Mouse (Mus musculus) thymus, postnatal 10 days (tissue): ENCODE results near the gene Map2.

Experiments used
- DNase-seq, 2 experiments: peaks; one replicate each; pipeline ENCODE4 v3.0.0; 2021; ENCODE audit warnings: low spot score in 2 of 2

Gene Map2

DNA sequence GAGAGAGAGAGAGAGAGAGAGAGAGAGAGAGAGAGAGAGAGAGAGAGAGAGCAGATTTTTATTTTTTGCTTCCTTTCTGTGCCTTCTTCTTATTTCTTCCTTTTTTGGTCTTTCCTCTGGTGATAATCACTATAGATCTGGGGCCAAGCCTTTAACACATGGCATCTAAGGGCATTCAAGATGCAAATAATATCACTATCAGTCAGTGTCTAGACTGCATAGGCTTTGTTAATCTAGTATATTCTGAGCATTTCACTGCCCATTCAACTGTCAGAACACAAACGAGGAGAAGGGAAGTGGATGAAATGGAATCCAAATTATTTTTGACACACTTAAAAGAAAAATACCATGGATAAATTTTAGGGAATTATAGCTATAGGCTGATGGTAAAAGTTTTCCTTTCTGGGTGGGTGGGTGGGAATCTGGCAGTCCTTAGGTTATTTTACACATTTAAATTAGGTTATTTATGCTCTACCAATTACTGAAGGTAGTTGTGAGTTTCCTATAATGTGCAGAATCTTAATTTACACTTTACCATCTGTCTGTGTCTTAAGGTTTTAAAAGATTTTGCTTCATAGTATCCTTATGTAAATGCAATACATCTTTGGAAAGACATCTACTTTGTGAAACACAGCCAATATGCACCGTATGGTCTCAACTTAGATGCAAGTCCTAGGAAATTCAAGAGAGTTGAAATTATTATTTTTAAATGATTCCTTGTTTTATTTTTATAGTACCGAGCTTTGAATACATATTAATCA, 117.2 kb downstream of the Map2 start:
- no peak for DNase-seq

DNA sequence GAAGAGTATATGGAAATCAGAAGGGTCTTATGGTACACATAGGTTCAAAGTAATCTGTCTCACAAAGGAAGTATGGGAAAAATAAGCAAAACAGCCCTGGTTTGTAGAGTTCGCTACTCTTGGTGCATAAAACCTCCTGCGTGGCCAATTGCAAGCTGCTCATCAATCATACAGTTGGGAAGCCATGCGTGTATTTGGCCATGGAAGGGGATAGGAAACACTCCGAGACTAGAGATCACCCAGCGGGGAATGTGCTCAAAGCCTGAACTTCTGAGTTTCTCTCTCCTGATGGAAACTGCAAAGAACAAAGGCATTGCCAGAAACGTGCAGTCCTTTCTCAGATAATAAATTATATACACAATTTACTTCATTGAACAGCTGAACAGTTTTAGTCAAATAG, 124.3 kb downstream of the Map2 start:
- no peak for DNase-seq

DNA sequence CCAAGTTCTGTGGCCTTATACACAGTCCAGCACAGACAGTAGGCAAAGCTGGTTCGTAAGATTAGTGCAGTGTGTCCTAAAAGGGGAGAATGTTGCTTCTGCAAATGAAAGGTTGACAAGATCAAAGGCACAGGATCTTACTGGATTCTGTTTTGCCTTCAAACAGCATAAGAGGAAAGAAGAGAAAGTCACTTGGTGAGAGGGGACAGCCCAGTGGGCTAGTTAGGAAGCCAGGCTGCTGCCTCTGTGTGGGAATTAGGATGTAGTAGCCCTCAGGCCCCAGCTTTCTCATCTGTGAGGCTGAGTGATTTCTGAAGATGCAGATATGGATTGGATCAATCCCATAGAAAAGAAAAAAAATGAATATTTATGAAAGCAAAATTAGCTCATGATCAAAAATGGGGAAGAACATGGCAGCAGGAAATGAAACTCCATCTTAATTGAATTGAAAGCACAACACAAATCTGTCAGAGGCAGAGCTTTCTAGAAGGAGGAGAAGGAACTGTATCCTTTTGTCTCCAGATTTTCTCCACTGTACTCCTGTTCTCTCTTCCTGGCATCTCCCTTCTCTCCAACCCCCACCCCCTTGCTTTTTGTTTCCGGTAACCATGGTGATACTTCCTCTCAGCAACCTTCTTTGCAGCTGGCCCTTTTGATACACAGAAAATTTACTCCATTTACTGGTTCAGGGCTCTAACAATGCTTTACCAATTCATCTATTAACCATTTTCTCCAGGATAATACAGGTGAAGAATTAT, 145.5 kb downstream of the Map2 start:
- no peak for DNase-seq

DNA sequence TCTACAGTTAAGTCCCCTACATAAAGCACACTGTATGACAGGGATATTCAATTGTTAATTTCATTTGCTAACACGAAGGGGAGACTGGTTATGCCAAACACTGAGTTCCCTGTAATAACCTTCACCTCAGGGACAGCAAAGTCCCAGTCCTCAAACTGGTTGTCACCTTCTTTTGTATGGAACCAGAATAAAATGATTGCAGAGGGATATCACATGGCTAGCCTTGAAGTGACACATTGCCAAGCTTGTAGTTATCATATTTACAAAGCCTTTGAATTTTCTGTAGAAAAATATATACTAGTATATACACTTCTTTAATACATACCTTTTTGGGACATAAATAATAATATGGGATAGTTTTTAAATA, 146.0 kb downstream of the Map2 start:
- no peak for DNase-seq

DNA sequence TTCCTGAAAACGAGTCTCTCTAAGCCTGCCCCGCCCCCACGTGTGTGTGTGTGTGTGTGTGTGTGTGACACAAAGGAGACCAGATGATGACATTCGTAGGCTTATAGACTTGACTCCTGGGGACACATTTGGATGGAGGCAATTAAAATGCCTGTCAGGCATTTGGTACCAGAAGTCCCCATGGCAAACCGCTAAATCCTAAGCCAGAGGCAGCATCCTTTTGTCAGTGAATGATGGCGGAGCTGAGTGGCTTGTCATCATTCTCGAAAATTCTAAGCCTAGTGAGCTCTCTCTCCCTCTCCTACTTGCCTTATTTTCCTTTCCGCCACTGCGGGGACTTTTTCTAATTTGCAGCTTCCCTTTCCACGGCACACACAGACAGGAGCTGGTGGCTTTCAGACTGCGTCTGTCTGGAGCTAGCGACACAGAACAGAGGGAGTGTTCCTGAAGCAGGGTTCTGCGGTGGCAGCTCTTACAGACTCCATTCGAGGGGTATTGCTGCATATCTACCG, 146.6 kb downstream of the Map2 start:
- DNase-seq, result no peak

DNA sequence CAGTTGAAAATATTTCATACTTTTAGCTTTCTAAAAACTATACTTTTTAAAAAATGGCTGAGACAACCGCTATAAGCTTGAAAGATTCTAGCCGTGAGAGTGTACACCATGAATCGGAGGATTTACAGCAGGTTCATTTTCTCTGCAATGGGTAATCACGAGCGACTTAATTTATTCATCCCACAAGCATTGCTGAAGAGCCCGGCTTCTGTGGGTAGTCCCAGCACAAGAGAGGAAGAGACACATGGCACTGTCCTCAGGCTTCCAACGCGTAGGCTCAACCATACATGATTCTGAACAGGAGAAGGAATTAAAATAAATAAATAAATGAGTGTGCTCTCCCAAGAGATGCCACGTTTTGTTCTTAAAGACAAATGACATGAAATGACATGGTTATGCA, 148.4 kb downstream of the Map2 start:
- DNase-seq, result no peak

DNA sequence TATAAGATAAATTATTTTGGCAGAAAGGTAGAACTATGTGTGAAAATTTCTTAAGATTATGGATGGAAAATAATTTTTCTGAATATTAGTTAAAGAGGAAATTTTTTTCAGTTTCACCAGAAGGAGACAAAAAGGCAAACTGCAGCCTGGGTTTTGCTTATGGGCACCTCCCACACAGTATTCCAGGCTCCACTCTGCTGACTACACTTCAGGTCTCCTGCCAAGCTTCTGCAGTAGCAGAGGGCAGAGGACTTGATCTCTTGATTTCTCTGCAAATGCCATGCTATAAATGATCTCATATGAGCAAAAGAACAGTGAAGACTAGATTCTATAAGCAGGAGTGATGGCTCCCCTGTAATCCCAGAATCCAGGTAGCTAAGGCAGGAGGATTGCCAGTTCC, 149.9 kb downstream of the Map2 start:
- DNase-seq, result no peak

DNA sequence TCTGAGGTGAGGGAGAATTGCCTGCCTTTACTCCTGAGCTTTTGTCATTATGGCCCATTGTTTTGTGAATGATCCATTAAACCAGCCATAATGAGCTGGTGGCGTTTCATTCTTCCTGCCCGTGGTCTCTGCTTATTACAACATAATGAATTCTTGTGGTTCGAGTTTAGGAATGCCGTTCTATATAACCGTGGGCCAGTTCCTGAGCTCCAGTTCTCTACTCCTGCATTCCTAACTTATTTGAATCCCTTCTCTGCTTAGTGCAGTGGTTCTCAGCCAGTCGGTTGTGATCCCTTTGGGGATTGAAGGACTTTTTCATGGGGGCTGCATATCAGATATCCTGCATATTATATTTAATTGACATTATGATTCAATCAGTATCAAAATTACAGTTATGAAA, 153.9 kb downstream of the Map2 start:
- DNase-seq, result no peak

DNA sequence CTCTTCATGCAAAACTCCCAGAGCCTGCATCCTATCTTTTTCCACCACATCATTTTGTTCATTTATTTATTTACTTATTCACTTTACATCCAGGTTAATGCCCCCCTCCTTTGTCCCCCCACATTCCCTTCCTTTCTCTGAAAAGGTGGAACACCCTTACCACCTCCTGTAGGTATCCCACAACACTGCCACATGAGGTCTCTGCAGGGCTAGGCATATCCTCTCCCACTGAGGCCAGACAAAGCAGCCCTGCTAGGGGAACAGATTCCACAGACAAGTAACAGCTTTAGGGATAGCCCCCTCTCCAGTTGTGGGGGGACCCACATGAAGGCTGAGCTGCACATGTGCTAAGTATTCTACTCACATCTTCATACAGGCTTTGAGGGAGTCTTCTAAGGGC, 154.5 kb downstream of the Map2 start:
- no peak for DNase-seq

DNA sequence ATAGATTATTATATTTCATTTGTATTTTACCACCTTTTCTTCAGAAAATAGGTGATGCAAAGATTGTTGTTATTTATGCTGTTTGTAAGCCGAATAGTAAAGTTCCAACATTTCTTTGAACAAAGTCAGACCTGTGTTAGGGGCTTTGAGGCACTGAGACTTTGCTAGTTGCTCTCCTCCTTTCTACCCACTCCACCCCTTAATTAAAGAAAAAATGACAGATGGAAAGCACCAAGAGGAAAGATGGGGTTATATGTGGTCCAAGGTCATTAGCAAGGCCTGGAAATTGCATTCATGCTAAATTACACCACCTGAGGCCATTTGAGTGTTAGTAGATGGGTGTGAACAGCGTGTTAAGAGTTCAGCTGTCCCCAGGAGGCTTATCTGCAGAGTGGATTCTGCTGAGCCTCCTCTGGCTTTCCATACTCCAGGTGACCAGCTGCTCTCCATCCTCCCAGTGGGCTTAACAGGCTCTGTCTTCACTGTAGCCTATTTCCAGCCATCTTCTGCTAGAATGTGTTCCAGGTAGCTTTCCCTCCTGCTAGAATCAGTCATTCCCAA, 160.7 kb downstream of the Map2 start:
- DNase-seq, result no peak

DNA sequence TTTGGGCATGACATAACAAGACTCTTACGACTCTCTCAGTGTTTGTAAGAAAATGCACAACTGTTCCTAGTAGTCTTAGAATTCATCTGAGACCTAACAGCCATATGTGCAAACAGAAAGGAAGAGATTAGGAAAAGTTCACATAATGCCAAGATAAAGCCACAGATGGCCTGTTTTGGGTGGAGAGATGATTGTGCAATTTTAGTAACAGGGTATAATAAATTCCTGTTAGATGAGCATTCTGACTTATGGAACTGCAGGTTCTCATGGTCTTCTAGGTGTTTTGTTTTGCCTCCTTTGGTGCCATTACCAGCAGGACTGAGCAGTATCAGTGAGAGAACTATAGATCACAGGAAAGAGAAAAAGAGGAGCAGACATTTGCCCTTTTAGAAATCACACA, 164.1 kb downstream of the Map2 start:
- no peak for DNase-seq

DNA sequence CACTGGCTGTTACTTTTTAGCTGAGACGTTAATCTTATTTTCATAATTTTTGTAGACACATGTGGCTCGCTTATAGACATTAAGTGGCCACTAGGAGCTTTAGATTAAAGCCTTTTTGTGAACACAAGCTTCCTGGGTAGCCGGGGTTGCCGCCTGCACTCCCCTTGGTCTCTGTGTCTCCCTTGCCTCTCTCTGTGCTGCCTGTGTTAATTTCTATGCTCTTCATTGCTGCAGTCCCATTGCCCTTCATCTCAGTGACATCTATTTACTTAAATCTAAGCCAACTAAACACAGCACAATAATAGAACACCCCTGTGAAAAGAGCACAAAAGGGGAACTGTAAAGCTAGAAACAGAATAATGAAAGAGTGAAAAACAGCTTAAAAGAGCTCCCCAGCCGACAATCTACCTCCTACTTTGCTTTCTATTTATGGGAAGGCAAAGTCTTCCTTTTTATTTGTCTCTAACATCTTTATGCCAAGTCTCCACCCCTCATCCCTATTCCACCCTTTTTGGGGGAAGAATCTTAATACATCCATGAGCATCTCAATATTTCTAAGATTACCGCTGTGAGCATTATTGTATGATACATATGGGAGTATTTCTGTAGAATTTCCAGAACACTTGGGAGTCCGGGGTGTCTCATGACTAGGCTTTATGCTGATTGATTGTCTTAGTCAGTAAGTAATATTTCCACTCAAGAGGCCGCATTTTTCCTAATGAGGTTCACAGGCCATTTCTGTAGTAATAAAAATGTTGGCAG, 173.5 kb downstream of the Map2 start:
- DNase-seq, result no peak

DNA sequence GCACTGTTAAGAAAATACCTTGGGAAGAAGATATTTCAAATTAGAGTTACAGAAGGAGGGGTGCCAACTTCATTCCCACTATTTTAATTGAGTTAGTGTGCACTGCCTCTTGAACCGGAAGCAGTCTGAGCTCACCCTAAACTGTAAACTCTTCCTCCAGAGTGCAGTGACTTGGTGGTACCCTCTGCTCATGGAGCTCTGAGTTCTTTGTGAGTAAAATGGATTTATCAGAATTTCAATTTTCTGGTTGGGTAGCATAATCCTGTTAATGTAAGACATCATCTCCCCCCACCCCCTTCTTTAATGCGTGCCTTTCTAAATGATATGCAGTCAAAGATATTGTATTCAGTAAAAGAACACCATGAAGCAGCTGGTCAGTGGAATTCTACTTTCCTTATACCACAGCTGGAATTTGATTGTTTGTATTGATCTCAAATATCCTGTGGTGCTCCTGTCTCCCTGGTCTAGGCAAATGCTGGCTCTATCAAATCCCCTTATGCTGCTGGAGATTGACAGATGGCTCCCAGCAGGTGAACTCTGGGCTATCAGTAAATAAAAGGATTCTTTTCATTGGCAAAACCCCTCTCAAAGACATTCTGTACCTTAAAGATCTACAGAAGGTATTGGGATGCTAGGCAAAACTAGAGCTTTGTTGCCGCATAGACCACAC, 174.2 kb downstream of the Map2 start:
- no peak for DNase-seq

DNA sequence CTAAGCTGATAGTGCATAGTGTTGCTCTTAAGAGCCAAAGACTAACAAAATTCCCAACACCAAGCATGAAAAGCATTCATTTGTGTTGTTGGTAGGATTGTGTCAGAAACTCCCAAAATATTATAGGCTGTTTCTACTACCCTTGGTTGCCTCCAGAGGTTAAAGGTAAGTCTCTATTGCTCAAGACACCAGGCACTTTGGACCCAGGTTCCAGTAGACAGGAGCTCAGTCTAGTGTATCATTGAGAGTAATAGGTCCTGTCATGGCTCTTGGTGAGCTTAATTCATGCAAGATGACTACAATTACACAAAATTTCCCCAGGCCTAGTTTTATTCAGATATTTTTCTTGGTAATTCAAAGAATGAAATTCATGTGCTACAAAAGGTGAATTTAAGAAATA, 176.3 kb downstream of the Map2 start:
- no peak for DNase-seq

DNA sequence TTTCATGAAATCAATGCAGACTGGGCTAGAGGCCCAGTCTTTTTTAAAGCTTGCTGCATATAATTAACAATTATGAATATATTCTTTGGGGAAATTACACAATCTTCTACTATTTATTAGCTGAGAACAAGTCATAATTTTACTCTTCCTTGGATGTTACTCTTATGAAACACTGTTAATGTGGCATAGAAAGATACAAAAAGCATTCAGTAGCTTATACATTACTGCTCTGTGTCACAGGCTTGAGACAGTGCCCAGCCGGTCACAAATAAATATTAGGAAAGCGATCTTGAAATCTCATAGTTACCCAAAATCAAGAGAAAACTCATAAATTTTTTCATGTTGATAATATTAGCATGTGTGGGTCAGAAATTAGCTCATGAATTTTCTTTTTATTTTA, 186.7 kb downstream of the Map2 start:
- DNase-seq, result no peak

DNA sequence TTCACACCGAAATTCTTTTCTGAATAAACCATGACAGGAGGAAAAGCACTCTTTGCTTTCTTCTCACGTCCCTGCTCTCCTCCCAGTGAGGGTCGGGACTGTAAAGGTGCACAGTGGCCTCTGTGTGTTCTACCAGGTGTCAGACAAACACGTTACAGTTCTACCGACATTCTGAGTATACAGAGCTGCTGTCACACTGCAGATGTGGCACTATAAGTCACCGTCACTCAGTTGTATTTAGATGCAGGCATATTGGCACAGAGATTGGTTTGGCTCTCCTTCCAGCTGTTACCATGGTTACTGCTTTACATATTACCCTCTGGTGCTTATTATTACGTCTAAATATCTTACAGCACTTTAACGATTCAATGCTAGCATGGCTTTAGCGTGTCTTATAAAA, 188.2 kb downstream of the Map2 start:
- DNase-seq, result no peak

DNA sequence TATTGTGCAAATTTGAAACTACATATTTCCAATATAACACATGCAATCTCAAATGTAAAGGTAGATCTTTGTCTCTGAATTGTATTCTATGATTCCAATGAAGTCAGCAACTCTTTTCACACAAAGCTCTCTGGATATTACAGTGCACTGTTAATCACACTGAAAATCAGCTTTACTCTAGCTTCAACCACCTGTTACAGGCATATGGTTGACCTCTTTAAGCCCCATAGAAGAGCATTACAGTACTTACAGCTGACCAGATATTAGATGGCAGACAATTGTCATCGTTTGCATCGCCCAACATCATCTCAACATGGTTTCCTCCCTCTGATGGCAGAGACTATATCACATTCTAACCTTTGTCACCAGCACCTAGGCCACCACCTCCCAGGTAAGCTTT, 189.3 kb downstream of the Map2 start:
- no peak for DNase-seq

DNA sequence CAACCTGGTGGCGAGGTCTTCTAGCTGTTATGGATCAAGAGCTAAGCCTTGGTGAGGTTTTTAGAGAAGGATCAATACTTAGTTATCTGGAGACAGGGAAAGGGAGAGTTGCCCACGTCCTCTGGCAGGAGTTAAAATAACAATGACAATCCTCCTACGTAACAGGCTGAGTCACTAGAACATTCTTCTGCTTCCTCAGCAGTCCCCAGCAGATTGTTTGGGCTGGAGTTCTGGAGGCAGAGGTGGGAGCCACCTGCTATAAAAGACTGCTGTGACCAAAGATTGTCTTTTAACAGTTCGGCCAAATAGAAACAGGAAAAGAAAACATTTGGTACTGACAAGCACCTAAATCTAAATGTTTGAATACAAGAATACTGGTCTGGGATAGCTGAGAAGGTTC, 190.5 kb downstream of the Map2 start:
- DNase-seq, result no peak

DNA sequence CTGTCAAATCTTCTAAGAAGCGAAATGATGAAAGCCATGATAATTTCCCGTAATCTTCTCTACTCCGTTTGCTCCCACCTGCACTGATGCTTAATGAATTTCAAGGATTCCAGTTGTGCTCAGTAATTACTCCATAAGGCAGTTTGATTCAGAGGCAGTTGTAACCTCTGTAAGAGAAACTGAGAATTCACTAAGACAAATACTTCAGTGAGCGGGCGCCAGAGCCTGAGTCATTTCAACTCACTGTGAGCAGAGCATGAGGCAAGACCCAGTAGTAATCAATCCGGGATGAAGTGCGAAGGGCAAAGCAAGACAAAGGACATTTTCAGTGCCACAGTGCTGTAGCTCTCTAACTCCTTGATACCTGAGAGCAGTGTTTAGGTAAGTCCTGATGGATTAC, 194.4 kb downstream of the Map2 start:
- DNase-seq, result no peak

DNA sequence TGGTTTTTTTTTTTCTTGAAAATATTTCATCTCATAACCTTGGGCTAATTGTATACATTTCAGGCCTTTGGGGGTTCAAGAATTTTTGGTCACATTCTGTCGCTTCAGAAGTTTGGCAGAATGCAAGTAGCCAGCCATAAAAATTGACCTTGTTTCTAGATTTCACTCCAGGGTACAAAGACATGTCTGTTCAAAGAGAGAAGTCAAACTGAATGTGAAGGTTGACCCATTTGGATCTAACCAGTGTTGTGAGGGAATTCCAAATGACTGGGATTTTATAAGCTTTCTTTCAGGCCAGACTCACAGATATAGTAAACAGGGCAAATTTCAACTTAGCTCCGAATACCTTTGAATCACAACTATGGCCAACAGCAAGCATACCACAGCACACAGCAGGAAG, 196.3 kb downstream of the Map2 start:
- DNase-seq, result no peak

DNA sequence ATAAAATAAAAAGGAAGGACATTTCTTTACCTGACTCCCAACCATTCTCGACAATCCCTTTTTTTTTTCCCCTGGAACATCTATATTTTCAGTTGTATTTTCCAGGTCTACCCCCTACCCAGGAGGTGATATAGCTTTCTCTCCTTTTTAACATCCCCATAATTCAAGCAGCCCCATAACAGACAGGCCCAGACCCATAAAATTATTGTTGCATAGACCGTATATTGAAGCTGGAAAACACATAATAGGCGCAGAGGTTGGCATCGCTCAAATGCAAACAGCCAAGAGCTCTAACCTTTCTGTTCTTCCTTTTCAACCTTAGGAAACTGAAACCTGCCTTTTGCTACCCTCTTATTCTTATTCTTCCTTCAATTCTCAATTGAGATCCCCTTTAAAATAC, 211.2 kb downstream of the Map2 start:
- no peak for DNase-seq
